Mouse (Mus musculus) bone marrow macrophage, adult 2 months (primary cell): ENCODE measurements around the gene Hbq1b.

Source experiments
- CTCF ChIP-seq: IDR thresholded peaks from 2 replicates; pipeline ENCODE4 v1.5.1; 2012; ENCODE audit warnings: low read depth, mild to moderate bottlenecking, low read length, moderate library complexity
- POLR2A ChIP-seq: IDR thresholded peaks from 2 replicates; pipeline ENCODE4 v1.6.1; 2012; ENCODE audit warnings: mild to moderate bottlenecking, low read depth, low read length, borderline replicate concordance

GRCm38 (mm10) chr11:32331861-32332260 is 45.1 kb downstream of the Hbq1b start:
- no peak for TF ChIP-seq POLR2A
- no peak for TF ChIP-seq CTCF
